Mouse (Mus musculus) c-Kit-positive CD71-positive TER-119-positive erythroid progenitor cells, embryonic 14.5 days (primary cell): ENCODE measurements around the gene Cog6.

Source experiments
- DNase-seq: peaks from one replicate; pipeline ENCODE4 v3.0.0-alpha.2; 2013; ENCODE audit warnings: low spot score

The Cog6 gene

GRCm38 (mm10) chr3:53032432-53032831, 15.4 kb upstream of the Cog6 start:
- DNase-seq, result no peak

- DNase-seq, result no peak
Measured at GRCm38 (mm10) chr3:53031586-53031985, 14.5 kb upstream of the Cog6 start.

DNA sequence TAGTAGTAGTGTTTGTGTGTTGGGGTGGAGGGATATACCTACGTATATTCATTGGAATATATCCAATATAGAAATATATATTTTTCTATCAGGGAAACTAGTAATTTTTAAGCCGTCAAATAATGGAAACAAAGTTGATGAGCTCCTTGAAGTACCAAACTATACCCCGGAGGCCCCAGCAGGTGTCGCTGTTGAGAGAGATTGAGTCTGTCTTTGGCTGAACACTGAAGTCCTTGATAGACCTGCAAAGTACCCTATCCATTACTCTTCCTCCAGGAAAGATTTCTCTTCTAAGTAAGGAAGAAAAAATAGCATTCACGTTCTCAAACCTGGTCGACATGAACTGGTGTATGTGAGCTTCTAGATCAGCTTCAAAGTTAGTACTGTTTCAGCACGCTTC, 12.0 kb upstream of the Cog6 start:
- peak; percentile 51 for DNase-seq

- no peak for DNase-seq
Measured at GRCm38 (mm10) chr3:53027333-53027732, 10.3 kb upstream of the Cog6 start.

DNA sequence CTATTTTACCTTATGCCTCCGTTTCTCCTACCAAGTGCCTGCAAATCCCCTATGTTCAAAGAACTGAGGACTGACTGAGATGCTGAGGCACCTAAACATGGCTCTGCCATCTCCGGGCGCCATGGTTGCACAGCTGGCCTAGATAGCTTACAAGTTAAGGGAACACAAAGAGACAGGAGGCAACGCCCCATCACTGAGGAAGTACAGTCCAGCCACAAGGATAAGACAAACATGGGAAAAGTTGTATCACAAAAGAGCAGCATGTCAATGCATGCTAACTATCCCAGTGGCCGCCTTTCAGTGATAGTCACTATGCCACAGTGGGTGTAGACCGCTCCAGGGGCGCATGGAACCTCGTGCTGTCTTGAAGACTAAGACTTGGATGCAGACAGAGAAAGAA, 9.6 kb downstream of the Cog6 start:
- no peak for DNase-seq

GRCm38 (mm10) chr3:53004406-53005114, 12.5 kb downstream of the Cog6 start:
- DNase-seq, result no peak

DNA sequence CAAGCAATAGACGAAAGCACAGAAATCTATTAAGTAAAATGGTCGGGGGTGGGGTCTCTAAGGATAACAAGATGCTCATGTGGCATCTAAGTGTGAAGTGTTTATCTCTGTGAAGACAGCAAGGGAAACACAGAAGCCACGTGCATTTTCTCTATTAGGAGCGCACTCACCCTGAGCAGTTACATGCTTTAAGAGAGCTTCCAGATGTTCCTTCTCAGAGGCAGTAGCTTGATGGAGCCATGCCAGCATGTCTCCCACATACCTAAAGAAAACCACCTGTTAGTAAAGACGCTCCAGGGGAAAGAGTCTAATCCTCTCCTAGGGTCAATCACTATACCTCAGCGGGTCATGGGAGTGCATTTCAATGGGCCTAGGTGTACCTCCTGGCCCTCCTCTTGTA, 15.0 kb downstream of the Cog6 start:
- DNase-seq, result no peak

DNA sequence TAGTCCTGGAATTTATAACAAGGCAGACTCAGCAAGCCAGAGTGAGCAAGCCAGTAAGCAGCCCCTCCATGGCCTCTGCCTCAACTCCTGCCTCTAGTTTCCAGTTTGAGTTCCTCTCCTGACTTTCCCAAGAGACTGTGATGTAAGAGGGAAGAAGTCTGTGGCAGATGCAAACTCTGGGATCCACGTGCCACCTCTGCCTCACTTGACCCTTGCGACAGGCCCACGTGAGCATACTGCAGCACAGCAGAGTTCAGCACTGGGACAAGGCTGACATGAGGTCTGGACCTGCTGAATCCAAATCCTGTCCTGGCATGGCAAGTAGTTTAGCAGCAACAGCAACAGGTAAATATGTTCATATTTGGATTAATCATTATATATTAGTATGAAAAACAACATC, 17.0 kb downstream of the Cog6 start:
- DNase-seq, result no peak

- DNase-seq, result no peak
Measured at GRCm38 (mm10) chr3:52999016-52999744, 17.9 kb downstream of the Cog6 start.

GRCm38 (mm10) chr3:52997381-52997780, 19.7 kb downstream of the Cog6 start:
- no peak for DNase-seq

GRCm38 (mm10) chr3:52996635-52997034, 20.4 kb downstream of the Cog6 start:
- no peak for DNase-seq

DNA sequence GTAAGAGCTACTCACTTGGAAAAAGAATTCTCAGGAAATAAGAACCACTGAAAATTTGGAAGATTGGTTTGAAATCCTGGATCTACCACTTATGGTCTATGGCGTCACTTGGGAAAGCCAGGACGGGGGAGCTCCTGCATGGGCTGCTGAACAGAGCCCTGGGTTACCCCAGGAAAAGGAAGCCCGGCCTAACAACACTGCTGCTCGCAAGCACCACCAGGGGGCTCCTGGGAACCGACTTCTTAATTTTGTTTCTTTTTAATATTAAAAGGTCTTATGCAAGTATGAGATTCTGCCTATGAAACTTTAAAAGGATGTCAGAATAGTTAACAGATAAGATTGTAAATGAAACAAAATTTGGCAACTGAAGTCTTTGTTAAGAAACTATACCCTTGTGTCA, 22.4 kb downstream of the Cog6 start:
- DNase-seq, result no peak

GRCm38 (mm10) chr3:52993296-52993695, 23.7 kb downstream of the Cog6 start:
- DNase-seq, result no peak

DNA sequence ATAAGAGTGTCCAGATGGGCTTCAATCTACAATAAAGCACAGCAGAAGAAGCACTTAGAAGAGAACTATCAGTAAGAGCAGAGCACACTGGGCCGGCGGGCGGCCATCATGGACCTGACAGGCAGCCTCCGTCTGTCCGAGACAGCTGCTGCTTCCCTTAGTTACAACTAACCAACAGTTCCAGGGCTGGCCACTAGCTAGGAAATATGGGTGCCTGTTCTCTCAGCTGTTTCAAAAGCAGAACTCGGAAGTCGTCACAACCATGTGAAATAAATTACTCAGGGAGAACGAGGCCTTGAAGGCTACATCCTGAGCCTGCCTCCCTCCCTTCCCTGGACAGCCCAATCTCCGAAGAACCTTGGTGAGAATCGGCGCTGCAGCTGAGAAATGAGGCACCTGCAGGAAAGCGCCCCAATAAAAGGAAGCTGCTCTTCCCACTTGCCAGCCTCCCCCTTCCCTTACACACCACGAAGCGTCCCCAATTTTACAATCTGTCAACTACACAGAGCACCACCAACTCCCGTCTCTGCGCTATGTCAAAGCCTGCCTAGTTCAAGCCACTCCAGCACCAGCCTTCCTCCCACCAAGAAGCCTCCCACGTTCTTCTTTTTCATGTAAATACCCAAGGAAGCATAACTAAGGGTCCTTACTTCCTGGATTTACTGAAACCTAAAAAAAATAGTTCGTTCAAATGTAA, 26.8 kb downstream of the Cog6 start:
- DNase-seq, result no peak

DNA sequence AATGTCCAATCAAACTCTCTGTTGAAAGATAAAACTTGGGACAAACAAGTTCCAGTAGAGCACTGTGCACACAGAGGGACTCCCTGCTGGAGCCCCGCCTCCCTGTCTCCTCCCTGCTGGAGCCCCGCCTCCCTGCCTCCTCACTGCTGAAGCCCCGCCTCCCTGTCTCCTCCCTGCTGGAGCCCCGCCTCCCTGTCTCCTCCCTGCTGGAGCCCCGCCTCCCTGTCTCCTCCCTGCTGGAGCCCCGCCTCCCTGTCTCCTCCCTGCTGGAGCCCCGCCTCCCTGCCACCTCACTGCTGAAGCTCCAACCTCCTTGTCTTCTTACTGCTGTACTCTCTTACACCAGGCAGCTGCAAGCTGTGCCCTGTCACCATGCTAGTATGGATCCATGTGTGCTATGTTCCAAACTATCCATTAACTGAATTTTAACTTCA, 31.5 kb downstream of the Cog6 start:
- DNase-seq, result peak; percentile 40

DNA sequence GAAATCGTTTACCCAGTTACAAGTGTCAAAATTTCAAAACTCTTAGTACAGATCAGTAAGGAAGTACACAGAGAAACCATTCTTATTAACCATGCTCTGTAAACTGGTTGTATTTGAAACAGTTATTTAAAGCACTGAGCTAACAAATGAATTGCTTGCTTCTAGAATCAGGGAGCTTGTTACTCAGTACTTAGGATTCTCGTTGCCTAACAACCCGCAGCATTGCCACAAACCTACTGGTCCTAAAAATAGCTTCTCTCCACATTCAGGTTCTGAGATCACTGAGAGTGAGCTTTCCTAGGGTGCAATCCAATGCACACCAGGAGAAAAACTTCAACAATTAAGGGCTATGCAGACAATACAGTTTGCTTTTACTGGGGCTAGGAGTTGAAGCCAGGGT, 33.3 kb downstream of the Cog6 start:
- DNase-seq, result no peak

GRCm38 (mm10) chr3:52982993-52983392, 34.0 kb downstream of the Cog6 start:
- DNase-seq, result no peak

DNA sequence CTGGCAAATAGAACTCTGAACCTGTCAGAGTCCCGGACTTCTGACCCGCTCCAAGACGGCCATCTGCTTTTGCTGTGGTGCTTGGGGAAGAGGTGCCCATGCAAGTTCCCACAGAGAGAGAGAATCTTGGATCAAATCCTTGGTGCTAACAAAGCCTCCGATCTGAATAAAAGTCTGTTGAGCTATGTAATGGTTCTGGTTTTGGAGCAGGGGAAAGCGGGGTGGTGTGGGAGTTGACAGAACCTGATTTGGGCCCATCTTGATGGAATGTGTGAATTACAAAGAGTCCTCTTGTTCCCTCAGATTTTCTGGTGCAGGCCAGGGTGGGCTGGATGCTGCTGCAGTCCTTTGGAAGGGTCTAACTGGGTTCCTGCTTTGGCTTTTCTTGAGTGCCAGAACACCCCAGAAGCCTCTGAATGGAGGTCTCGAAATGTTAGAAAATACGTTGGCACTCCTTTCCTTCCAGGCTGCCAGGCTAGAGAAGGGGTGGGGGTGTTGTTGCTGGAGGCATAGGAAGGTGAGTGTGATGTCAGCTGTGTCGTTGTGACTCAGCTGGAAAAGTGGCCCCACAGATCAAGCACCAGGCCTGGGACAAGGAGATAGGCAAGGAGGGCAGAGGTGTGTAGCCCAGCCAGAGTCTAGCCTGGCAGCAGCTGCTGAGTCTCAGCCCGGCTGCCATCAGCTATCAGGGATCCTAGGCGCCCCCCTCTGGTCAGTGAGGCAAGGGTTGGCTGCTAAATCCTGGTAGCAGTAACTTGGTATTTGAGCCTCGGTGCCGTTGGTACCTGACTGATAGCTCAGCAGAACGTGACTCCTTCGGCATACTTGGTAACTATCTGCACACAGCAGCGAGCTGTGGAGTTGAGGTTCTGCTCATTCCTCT, 42.1 kb downstream of the Cog6 start:
- peak; percentile 12 for DNase-seq

- no peak for DNase-seq
Measured at GRCm38 (mm10) chr3:52972916-52973315, 44.1 kb downstream of the Cog6 start.

DNA sequence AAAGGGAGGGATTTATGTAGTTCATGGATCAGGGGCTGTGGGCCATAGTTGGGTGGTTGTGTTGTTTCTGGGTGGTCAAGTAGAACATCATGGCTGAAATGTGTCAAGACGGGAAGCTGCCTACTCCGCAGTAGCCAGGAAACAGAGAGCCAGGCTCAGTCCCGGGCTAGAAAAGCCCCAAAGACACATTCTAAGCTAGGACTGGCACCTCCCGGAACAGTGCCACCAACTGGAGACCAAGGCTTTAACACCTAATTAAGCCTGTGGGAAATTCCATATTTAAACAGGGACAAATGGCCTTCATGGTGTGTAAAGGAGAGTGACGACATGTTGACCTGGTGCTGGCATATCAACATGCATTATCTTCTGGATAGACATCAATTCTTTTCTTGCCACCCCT, 50.0 kb downstream of the Cog6 start:
- no peak for DNase-seq

- no peak for DNase-seq
Measured at GRCm38 (mm10) chr3:52964206-52964605, 52.8 kb downstream of the Cog6 start.

GRCm38 (mm10) chr3:52963441-52963840, 53.6 kb downstream of the Cog6 start:
- DNase-seq, result no peak
